Mouse (Mus musculus) left cerebral cortex, adult 2 months (tissue): ENCODE measurements around the gene Taf4. TPM values are rescaled to one million over a fixed set of nuclear protein-coding genes. Genes with fewer than 3 reads are reported as not detected.
A peak's percentile ranks its signal among the peaks of the same experiment; 100 is the strongest.

ENCODE experiments used
- DNase-seq, 2 experiments: peaks; one replicate each; pipeline ENCODE4 v3.0.0; 2021 to 2022; ENCODE audit warnings: low spot score in 2 of 2, mixed read lengths in 1 of 2; ENCODE audit errors: extremely low spot score in 1 of 2
- H3K27ac ChIP-seq: fragments of 200-600 bp; 2 replicates; pipeline ENCODE4 v1.8.1; 2022
- H3K4me3 ChIP-seq: fragments of 200-600 bp; 2 replicates; pipeline ENCODE4 v1.8.1; 2022
- CTCF ChIP-seq: fragments of 200-600 bp; IDR thresholded peaks from 2 replicates; pipeline ENCODE4 v1.8.1; 2022; ENCODE audit warnings: antibody characterized with exemption, mild to moderate bottlenecking, moderate library complexity
- intact Hi-C: fragments of 180-260 bp; cut with DNase I; formaldehyde crosslinking; loops from one replicate; pipeline ENCODE4 v1.15.1; 2025
- total RNA-seq, 2 experiments: library from RNA; stranded (reverse); gene quantifications; 2 replicates each; pipeline ENCODE4 v1.2.3; 2021

The Taf4 gene
- total RNA-seq, 2 experiments from 2014 or later = 18.5 to 22.1 TPM

DNA sequence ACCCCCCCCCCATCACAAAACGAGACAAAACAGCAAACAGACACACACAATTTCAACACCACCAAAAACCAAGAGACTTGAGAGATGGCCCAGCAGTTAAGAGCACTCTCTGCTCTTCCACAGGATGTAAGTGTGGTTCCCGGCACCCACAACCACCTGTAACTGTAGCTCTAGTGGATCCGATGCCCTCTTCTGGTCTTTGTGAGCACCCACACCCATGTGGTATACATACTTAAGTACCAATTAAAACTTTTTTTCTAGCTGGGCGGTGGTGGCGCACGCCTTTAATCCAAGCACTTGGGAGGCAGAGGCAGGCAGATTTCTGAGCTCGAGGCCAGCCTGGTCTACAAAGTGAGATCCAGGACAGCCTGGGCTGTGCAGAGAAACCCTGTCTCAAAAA is 34.2 kb upstream of the Taf4 start:
- no peak overlapping the region for H3K27ac ChIP-seq
- DNase-seq = no peak
- intact Hi-C loops = no loop called here
- H3K4me3 ChIP-seq = no peak overlapping the region
- no peak for TF ChIP-seq CTCF

DNA sequence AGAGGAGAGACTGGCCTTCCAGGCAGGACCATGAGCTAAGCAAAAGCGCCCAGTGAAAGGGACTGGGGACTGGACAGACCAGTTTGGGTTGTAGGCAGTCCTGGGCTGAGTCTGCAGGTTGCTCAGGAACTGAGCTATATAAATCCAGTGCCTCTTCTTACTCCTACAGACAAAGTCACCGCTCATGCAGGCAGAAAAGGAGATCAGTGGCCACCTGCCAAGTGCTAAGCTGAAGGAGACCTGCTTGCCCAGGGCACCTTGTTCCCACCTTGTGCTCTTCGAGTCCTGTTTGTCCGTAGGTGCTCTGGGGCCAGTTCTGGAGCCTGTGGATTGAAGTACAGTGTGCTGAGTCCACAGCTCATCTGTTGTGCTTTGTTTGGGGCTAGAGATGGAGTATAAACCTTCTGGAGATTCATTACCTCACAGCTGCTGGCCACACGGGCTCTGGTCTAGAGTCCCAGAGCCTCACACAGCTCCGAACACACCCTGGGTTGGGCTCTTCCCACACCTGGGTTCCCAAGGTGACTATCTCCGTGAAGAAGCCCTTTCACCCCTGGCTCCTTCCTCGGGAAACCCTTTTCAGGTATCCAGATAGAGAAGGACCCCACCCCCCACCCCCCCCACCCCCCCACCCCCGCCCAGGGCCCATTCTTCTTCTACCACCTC is 30.0 kb upstream of the Taf4 start:
- intact Hi-C loops = no loop called here
- no peak for DNase-seq
- Histone ChIP-seq H3K4me3 (no peak overlapping the region), H3K27ac (no peak overlapping the region)
- TF ChIP-seq CTCF = no peak

DNA sequence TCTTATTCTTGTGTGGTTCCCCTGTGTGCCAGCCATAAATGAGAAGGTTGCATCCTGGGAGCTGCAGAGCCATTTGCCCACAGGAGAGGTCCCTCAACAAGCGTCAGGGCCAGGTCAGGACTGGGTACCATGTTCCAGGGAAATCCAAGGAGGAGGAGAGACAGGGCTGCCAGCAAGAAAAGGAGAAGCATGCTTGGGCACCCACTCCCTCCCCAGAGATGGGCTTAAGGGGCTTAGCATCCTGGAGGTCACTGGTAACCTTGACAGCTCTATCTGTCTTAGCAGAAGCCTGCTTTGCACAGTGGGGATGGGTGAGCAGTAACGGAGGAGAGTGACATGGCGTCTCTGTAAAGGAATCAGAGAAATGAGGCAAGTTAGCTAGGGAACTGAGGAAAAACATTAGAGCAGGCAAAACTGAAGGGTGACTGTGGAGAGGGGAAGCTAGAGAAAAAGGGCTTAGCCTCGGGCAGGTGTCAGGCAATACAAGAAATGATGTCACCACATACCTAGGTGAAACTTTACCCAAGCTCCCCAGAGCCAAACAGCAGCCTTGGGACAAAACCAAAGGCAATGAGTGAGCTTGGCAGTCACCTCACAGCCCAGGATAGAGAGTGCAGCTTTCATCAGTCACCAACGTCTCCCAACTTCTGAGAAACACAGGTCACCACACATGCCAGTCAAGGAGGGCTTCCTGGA is 29.4 kb upstream of the Taf4 start:
- no peak overlapping the region for H3K4me3 ChIP-seq
- TF ChIP-seq CTCF = no peak
- H3K27ac ChIP-seq = no peak overlapping the region
- intact Hi-C loops = no loop called here
- DNase-seq = no peak

DNA sequence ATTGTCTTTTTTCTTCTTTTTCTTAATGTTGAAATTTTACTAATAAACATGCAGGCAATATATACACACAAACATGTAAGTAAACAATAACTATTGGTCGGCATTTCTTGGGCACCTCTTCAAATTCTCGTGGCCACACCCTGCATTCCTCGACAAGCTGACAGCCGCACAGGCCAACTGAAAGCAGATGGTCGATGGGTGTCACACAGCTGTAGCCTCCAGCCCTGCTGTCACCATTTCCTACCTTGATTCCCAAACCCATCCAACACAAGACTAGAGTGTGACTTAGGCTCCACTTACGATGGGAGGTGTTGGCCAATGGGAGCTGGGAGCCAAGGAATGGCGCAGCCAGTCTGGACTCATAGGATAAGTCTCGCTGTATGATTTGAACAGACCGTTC is 25.2 kb upstream of the Taf4 start:
- Histone ChIP-seq H3K27ac (no peak overlapping the region), H3K4me3 (no peak overlapping the region)
- intact Hi-C loops = no loop called here
- no peak for TF ChIP-seq CTCF
- DNase-seq = no peak

DNA sequence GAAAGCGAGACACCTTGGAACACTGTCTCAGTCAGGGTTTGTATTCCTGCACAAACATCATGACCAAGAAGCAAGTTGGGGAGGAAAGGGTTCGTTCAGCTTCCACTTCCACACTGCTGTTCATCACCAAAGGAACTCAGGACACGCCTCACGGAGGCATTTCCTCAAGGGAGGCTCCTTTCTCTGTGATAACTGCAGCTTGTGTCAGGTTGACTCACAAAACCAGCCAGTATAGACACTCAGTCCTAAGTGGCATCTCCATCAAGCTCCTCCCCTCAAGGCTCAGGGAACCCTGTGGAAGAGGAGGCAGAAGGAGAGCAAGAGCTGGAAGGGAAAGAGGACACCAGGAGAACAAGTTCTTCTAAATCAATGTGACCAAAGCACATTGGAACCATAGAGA is 22.0 kb upstream of the Taf4 start:
- DNase-seq = no peak
- TF ChIP-seq CTCF = no peak
- no peak overlapping the region for H3K27ac ChIP-seq
- H3K4me3 ChIP-seq = no peak overlapping the region
- intact Hi-C loops = no loop called here

DNA sequence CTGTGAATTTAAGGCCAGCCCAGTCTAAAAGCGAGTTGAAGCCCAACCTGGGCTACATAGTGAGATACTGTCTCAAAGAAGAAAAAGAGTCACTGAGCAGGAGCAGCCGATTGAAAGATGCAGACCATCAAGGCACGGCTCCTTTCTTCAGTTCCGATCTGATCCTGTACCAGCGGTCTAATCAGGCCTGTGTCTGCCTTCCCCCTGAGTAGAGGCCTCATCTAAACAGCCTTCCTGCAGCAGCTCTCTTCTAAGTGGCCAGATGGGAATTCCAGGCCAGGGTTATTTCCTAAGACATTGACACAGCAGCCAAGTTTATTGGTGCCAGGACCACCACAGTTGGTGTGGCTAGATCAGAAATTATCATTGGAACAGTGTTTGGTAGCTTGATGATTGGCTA is 16.6 kb upstream of the Taf4 start:
- no peak overlapping the region for H3K27ac ChIP-seq
- H3K4me3 ChIP-seq = no peak overlapping the region
- intact Hi-C loops = no loop called here
- no peak for TF ChIP-seq CTCF
- no peak for DNase-seq

DNA sequence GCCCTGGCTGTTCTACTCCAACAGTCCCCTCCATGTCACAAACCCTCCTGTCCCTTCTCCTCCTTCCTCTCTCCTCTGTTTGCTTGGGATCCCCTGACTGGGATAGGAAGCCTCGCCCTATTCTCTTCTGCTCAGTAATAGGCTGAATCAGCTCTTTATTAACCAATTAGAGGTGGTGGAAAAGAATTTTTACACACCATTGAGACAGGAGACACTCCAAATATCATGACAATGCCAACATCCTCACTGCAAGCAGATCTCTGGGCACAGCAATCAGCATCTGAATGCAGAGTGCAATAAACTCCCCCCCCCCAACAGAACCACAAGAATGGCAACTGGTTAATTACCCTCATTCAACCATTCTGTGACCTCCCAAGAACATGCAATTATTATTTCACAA is 12.7 kb upstream of the Taf4 start:
- TF ChIP-seq CTCF = no peak
- Histone ChIP-seq H3K27ac (no peak overlapping the region), H3K4me3 (no peak overlapping the region)
- intact Hi-C loops = no loop called here
- DNase-seq = no peak

DNA sequence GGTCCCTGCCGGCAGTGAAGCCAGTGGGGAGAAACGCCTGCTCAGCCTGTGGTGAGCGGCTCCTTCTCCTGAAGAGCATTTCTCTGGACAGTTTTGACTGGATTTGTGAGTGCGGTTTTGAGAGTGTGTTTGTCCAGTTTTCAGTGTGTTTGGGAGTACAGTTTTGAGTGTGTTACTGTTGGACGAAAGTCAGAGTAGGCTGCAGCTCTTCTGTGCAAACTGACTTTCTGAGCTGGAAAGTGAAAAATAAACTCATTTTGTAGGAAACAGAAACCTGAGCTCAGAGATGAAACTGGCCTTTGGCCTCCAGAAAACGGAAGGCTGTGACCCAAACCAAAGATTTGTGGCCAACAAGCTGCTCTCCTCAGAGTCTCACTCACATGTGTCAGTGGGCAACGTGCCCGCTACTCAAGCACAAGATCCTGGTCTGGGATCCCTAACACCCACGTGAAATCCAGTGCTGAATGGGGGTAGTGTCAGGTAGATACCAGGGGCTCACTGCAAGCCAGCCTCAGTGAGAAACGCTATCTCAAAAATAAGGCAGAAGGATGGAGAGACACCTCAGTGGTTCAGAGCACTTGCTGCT is 10.1 kb upstream of the Taf4 start:
- no peak overlapping the region for H3K27ac ChIP-seq
- intact Hi-C loops = no loop called here
- TF ChIP-seq CTCF = no peak
- no peak overlapping the region for H3K4me3 ChIP-seq
- no peak for DNase-seq

DNA sequence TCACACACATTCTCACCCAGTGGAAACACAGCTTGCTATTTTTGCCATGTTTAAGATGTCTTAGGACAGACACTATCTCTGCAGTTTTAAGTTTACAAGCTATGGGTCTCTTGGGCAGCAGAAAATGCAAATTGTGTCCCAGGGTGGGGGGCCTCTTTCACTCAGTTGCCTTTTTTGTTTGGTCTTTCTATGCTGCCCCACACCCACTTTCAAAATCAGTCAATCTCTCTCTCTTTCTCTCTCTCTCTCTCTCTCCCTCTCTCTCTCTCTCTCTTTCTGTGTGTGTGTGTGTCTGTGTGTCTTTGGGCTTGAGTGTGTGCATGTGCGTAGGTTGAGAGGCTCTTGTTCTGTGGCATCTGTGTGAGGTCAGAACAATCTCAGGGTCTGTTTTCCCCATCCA is 9.2 kb upstream of the Taf4 start:
- TF ChIP-seq CTCF = no peak
- intact Hi-C loops = no loop called here
- H3K27ac ChIP-seq = no peak overlapping the region
- H3K4me3 ChIP-seq = no peak overlapping the region
- no peak for DNase-seq

DNA sequence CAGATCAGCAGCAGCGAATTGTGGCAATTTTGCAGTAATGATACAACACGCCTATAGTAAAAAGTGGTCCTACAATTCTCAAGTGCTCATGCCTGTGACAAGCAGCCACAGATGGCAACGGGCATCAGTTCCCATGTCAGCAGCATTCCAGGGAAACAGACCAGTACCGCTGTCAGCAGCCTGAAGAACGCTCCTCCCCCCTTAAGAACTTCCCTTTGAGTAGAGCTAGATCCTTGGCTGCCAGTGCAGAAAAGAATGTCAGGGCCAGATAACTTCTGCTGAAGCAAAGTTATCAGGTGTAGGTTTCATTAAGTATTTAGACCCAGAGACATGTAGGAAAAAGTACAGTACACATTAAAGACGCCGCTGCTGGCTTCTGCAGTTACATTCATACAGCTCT is 8.4 kb upstream of the Taf4 start:
- intact Hi-C loops = no loop called here
- H3K27ac ChIP-seq = no peak overlapping the region
- H3K4me3 ChIP-seq = no peak overlapping the region
- no peak for DNase-seq
- no peak for TF ChIP-seq CTCF

DNA sequence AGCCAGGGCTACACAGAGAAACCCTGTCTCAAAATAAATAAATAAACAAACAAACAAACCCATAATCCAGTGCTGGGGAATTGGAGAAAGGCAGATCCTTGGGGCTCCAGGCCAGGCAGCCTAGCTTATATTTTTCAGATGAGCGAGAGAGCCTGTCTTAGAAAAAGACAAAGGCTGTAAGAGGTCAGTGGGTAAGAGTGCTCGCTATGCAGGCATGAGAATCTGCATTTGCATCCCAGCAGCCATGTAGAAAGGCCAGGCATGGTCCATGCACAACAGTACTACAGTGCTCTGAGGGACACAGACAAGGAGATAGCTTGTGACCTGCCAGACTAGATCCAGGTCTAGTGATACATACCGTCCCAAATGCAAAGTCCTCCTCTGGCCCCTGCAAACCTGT is 6.3 kb upstream of the Taf4 start:
- no peak for DNase-seq
- no peak overlapping the region for H3K27ac ChIP-seq
- no peak overlapping the region for H3K4me3 ChIP-seq
- TF ChIP-seq CTCF = no peak
- intact Hi-C loops = no loop called here

DNA sequence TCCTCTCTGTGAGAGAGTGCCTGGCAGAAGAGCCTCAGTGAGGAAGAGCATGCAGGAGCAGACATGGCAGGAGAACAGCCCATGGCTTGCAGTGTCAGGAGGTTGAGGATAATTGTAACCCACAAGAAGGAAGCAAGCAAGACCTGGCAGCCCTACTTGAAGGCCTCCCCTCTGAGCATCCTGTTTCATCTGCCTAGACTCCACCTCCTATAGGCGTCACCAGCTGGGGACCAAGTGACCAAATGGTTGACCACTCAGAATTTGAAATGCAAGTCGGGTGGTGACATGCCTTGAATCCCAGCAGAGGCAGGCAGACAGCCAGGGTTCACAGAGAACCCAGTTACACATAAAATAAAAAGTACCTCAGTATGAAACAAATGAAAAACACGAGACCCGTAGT is 4.2 kb upstream of the Taf4 start:
- intact Hi-C loops = no loop called here
- no peak for TF ChIP-seq CTCF
- no peak overlapping the region for H3K4me3 ChIP-seq
- H3K27ac ChIP-seq = no peak overlapping the region
- DNase-seq = no peak

DNA sequence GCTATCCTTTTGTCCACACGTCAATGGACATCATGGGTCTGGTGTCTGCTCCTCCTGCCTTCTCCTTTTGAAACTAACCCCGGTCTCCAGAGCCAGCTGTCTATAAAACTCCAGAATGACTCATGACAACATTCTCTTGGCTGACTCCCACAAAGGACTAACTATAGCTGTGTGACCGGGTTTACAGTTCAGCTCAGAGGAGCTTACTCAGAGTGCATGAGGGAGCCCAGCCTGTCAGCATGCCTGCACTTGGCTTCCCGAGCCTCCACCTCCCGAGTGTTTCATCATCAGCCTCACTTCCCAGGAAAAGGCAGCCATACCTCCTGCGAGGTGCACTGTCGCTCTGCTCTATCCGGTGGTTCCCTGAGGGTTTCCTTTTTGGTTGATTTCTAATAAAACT is 3.4 kb upstream of the Taf4 start:
- DNase-seq = peak; percentile 43 to 44
- intact Hi-C loops = no loop called here
- Histone ChIP-seq H3K4me3 (no peak overlapping the region), H3K27ac (no peak overlapping the region)
- TF ChIP-seq CTCF = no peak
